Mouse (Mus musculus): ENCODE results near the gene Ndufs5.

DNA sequence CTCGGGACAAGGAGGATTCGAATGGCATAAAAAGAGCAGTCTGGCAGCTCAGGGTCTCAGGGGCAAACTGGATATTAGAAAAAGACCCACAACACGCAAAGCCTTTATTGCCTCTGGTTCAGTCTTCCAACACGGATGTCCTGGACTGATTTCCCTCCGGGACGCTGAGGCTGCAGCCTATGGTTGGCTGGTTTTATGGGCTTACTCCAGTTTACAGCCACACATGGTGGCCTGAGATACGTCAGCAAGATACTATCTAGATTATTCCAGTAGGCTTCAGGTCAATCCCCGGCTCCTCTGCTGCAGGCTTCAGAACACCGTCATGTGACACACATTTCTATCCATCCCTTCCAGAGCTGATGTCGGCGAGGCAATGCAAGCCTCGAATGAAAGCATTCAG lies 24.6 kb downstream of the Ndufs5 start:
- TF ChIP-seq CTCF (conservative IDR thresholded peaks at IDR 0.05; ENCODE audit: insufficient read depth, insufficient read length, low read depth, low read length): no peak
- no peak for TF ChIP-seq POLR2A (IDR thresholded peaks at IDR 0.05; ENCODE audit: low read depth, low read length)

Measured in kidney, adult 2 months (tissue).